Comparison of ENCODE assay signal across 16 mouse cellular contexts in genomic region chr2:28409144-28409543, GRCm38 (mm10). TPM values are rescaled to one million over a fixed set of nuclear protein-coding genes. Genes with fewer than 3 reads are reported as not detected.
"Had no signal": no experiment of that assay in that cellular context is flagged by ENCODE, and none has a peak within 500 bp of the region (broad histone marks: within the 10 kb centered on the region; RNA-seq: fewer than 3 reads in every experiment).

No protein-coding gene starts in this region.

- H3K4me2 ChIP-seq: liver, embryonic 11.5 days; liver, embryonic 15.5 days; neural tube, embryonic 12.5 days; stomach, embryonic 15.5 days had no signal

- H3K9me3 ChIP-seq: liver, embryonic 15.5 days; neural tube, embryonic 12.5 days; stomach, embryonic 15.5 days had no signal

- DNase-seq: kidney, adult 18-20 months; kidney, postnatal 10 days; kidney, postnatal 4 days; lung, adult 2 months; lung, postnatal 36 days; thymus, adult 2 months; thymus, postnatal 25 days had no signal

- H3K27me3 ChIP-seq: liver, embryonic 15.5 days; neural tube, embryonic 12.5 days; stomach, embryonic 15.5 days had no signal

- H3K27ac ChIP-seq: liver, embryonic 15.5 days; neural tube, embryonic 12.5 days; stomach, embryonic 15.5 days had no signal

- H3K9ac ChIP-seq: liver, embryonic 15.5 days; neural tube, embryonic 12.5 days; stomach, embryonic 15.5 days had no signal

- H3K4me3 ChIP-seq: liver, embryonic 15.5 days; neural tube, embryonic 12.5 days; stomach, embryonic 15.5 days had no signal

- ATAC-seq: lung, postnatal 0 days had no signal

- H3K36me3 ChIP-seq: liver, embryonic 15.5 days; neural tube, embryonic 12.5 days; stomach, embryonic 15.5 days had no signal

- H3K4me1 ChIP-seq: liver, embryonic 15.5 days; stomach, embryonic 15.5 days had no signal

RNA-seq across cellular contexts. Expression of gene Ppp1r26, which starts 37.5 kb away (rescaled TPM):
- total RNA-seq: monocyte, adult 5-6 weeks; neutrophil, adult 5-6 weeks had no signal

RNA-seq across cellular contexts. Expression of gene 1700007K13Rik, which starts 57.0 kb away (rescaled TPM):
- total RNA-seq: megakaryocyte progenitor cell, adult 5-6 weeks; monocyte, adult 5-6 weeks; neutrophil, adult 5-6 weeks had no signal
- polyA plus RNA-seq: liver, embryonic 15.5 days; spleen, adult 2 months; thymus, adult 2 months had no signal
